Mouse (Mus musculus) stomach, postnatal 0 days (tissue): Measurements from ENCODE around the gene Ruvbl2.

ENCODE experiments used
- CTCF ChIP-seq: IDR thresholded peaks from 2 replicates; pipeline ENCODE4 v1.5.1; 2016; ENCODE audit warnings: antibody characterized with exemption, low read depth, mild to moderate bottlenecking, moderate library complexity
- EP300 ChIP-seq: optimal IDR thresholded peaks from 2 replicates; pipeline ENCODE3; 2016; ENCODE audit warnings: antibody characterized with exemption

DNA sequence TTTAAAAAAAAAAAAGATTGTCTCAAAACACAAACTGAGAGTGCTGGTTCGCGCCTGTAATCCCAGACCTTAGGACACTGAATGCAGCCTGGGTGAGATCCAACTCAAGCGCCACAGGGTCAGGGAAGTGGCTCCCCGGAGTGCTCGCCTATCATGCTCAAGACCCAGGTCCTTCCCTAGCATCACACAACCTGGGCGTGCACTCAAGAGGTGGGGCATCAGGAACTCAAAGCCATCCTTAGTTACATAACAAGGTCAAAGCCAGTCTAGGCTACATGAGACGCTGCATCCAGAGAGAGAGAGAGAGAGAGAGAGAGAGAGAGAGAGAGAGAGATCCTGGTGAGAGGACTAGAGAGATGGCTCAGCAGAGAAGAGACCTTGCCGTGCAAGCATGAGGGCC is 11.3 kb downstream of the Ruvbl2 start:
- TF ChIP-seq CTCF: no peak
- no peak for TF ChIP-seq EP300
